Mouse (Mus musculus): ENCODE measurements around the gene Thap11. TPM values are rescaled to one million over a fixed set of nuclear protein-coding genes. Genes with fewer than 3 reads are reported as not detected.
A peak's percentile ranks its signal among the peaks of the same experiment; 100 is the strongest.
"Not testable (repeated sequence)": the region's sequence is repeated elsewhere in the genome, so short reads cannot be mapped to it uniquely, and the experiment has no call there.

The Thap11 gene
- polyA plus RNA-seq, 1 experiment = 31.0 TPM

DNA sequence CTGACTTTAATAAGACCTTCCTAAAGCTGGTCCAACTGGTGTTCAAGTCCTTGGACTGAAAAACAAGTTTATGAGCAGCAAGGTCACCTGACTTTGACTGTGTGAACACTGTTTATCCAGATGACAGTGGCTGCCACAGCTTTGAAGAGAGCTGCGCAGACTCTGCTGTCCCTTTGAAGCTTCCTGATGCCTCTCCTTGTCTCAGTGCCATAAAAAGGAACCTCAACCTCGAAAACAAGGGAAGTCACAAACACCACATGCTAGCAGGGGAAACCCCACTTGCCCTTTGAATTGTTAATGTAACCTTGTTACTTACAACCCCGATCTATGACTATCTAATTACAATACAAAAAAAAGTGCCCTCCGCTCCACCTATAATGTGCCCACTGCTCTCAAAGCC lies 29.4 kb upstream of the Thap11 start:
- H3K4me3 ChIP-seq (ENCODE audit: low read depth, low read length) = no peak overlapping the region
- peaks cover 8% of the 10 kb centered on the region; the same call in 1 of the 2 replicates for H3K36me3 ChIP-seq (ENCODE audit: control insufficient read depth, insufficient read depth, low read length, poor library complexity, severe bottlenecking)
- H3K27me3 ChIP-seq (ENCODE audit: control insufficient read depth, insufficient read depth, low read length, poor library complexity, severe bottlenecking) = no peaks in the 10 kb centered on the region
- H3K27ac ChIP-seq (ENCODE audit: insufficient read depth, low read length) = no peak overlapping the region
- TF ChIP-seq POLR2A (IDR thresholded peaks at IDR 0.05; ENCODE audit: insufficient read depth, low read length) (no peak), EP300 (IDR thresholded peaks at IDR 0.05; ENCODE audit: insufficient read depth, low read depth, low read length) (no peak), CTCF (IDR thresholded peaks at IDR 0.05; ENCODE audit: low read depth, low read length) (no peak)
- no peaks in the 10 kb centered on the region for H3K9me3 ChIP-seq (replicated peaks; ENCODE audit: control insufficient read depth, insufficient read depth, low read length, poor library complexity, severe bottlenecking)
- H3K9ac ChIP-seq (ENCODE audit: low read depth, poor library complexity, severe bottlenecking) = no peak overlapping the region
- H3K4me1 ChIP-seq (ENCODE audit: control insufficient read depth, insufficient read depth, low read length) = no peaks in the 10 kb centered on the region

DNA sequence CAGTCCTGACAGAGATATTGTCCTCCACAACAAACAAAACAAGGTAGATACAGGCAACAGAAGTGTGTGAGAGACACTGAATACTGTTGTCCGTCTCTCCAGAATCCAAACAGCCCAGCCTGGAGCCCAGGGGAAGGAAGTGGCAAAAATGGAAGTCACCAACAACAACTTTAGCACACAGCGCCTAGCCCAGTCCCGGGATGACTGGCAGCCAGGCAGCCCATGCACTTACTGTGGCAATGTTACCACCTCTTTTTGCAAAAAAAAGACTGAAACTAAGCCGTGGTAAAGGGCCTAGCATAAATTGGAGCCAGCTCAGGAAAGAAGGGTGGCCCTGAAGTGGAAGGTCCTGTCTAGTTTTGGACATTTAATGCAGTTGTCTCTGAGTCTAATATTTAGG lies 28.6 kb upstream of the Thap11 start:
- peak overlapping the region; percentile 91 for H3K9ac ChIP-seq (ENCODE audit: low read depth, poor library complexity, severe bottlenecking)
- no peaks in the 10 kb centered on the region for H3K9me3 ChIP-seq (replicated peaks; ENCODE audit: control insufficient read depth, insufficient read depth, low read length, poor library complexity, severe bottlenecking)
- TF ChIP-seq POLR2A (IDR thresholded peaks at IDR 0.05; ENCODE audit: insufficient read depth, low read length) = no peak
- no peak for TF ChIP-seq EP300 (IDR thresholded peaks at IDR 0.05; ENCODE audit: insufficient read depth, low read depth, low read length)
- TF ChIP-seq CTCF (IDR thresholded peaks at IDR 0.05; ENCODE audit: low read depth, low read length) = no peak
- no peaks in the 10 kb centered on the region for H3K4me1 ChIP-seq (ENCODE audit: control insufficient read depth, insufficient read depth, low read length)
- H3K4me3 ChIP-seq (ENCODE audit: low read depth, low read length) = peak overlapping the region; percentile 81
- H3K36me3 ChIP-seq (ENCODE audit: control insufficient read depth, insufficient read depth, low read length, poor library complexity, severe bottlenecking) = peaks cover 5% of the 10 kb centered on the region; the same call in 1 of the 2 replicates
- no peak overlapping the region for H3K27ac ChIP-seq (ENCODE audit: insufficient read depth, low read length)
- no peaks in the 10 kb centered on the region for H3K27me3 ChIP-seq (ENCODE audit: control insufficient read depth, insufficient read depth, low read length, poor library complexity, severe bottlenecking)

DNA sequence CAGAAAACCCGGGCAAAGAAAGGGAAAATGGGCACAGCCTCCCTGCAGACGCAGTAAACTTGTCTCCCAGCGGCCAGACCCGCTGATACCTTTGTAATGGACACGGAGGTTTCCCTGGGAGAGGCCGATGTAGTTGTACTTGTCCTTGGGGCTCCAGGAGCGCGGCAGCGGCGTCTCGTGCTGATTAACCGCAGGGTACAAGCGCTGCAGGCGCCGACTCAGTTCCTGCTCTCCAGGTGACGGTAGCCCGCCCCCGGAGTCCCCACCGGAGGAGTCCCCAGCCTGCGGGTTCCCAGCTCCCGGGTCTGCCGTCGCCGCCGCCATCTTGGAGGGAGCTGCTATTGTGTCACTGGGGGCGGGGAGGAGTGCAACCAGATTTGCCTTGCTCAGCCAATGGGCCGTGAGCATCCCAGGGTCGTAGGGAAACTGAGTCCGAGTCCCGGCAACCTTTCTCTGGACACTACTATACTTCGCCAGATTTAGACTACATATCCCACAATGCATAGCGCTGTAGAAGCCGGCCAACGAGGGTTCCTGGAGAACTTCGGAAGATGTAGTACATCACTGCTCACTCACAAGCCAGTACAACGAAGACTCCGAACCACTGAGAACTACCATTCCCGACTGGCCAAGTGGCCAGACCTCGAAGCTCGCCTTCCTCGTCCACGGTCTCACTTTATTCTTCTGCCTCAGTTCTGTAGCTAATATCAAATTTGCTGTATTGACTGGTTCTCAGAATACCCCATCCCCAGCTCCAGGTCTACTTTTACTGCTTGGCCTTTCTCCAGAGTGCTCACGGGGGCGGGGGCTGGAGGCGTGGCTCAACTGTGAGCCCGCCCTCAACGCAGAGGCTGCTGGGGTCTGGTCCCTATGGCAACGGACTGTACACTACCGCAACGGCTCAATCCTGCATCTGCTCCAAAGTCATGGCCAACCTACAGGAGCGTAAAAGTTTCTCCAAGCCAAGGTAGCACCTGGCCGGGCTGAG lies 27.8 kb upstream of the Thap11 start, which contains the start of the genes Ranbp10 and Tsnaxip1:
Gene Ranbp10 (minus strand): TSS at position 490 of the 988 bp plus-strand sequence.
Gene Tsnaxip1 (plus strand): TSS at position 871 of the 988 bp plus-strand sequence.
- H3K4me1 ChIP-seq (ENCODE audit: control insufficient read depth, insufficient read depth, low read length) = no peaks in the 10 kb centered on the region

DNA sequence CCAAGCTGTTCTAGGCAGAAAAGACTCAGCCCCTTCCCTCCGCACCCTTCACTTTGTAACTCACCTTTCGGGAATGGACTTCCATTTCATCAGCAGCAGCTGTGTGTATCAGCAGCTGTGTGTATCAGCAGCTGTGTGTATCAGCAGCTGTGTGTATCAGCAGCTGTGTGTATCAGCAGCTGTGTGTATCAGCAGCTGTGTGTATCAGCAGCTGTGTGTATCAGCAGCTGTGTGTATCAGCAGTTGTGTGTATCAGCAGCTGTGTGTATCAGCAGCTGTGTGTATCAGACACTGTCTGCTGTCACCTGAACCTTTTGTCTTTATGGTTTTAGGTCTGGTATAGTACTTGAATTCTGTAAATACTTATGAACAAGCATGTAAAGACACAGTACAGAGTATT lies 21.2 kb upstream of the Thap11 start:
- not testable (repeated sequence) for H3K36me3 ChIP-seq (ENCODE audit: control insufficient read depth, insufficient read depth, low read length, poor library complexity, severe bottlenecking); H3K4me1 ChIP-seq (ENCODE audit: control insufficient read depth, insufficient read depth, low read length); H3K9ac ChIP-seq (ENCODE audit: low read depth, poor library complexity, severe bottlenecking); H3K27me3 ChIP-seq (ENCODE audit: control insufficient read depth, insufficient read depth, low read length, poor library complexity, severe bottlenecking); H3K4me3 ChIP-seq (ENCODE audit: low read depth, low read length); H3K9me3 ChIP-seq (replicated peaks; ENCODE audit: control insufficient read depth, insufficient read depth, low read length, poor library complexity, severe bottlenecking); H3K27ac ChIP-seq (ENCODE audit: insufficient read depth, low read length)

More for the DNA sequence above, 27.8 kb upstream of the Thap11 start, which contains the start of the genes Ranbp10 and Tsnaxip1:
- no peak within 1 kb of the TSS for H3K27ac ChIP-seq (ENCODE audit: insufficient read depth, low read length)
- no peaks in the 10 kb centered on the region for H3K27me3 ChIP-seq (ENCODE audit: control insufficient read depth, insufficient read depth, low read length, poor library complexity, severe bottlenecking)
- H3K36me3 ChIP-seq (ENCODE audit: control insufficient read depth, insufficient read depth, low read length, poor library complexity, severe bottlenecking) = peaks cover 5% of the 10 kb centered on the region; the same call in 1 of the 2 replicates
- peak within 1 kb of the TSS; percentile 91 for H3K9ac ChIP-seq (ENCODE audit: low read depth, poor library complexity, severe bottlenecking)
- no peaks in the 10 kb centered on the region for H3K9me3 ChIP-seq (replicated peaks; ENCODE audit: control insufficient read depth, insufficient read depth, low read length, poor library complexity, severe bottlenecking)
- TF ChIP-seq POLR2A (IDR thresholded peaks at IDR 0.05; ENCODE audit: insufficient read depth, low read length) (peak; percentile 45), CTCF (IDR thresholded peaks at IDR 0.05; ENCODE audit: low read depth, low read length) (no peak)
- H3K4me3 ChIP-seq (ENCODE audit: low read depth, low read length) = peak within 1 kb of the TSS; percentile 81

DNA sequence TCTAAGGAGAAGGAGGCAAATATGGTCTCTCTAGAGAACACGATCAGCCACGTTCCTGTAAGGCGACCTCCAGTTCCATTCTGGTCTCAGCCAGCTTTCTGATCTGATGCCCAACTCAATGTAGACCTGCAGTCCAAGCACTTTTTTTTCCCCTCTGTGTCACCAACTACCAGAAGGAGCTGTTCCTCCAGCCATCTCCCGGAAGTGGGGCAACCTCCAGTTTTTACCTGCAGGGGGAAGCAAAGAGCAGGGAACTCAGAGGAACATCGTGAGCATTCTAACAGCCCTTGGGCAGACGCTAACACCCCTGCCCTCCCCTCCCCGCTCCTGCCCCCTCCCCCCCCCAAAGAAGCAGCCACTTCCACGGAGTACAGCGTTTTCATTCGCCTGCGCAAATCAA lies 19.6 kb upstream of the Thap11 start:
- no peaks in the 10 kb centered on the region for H3K4me1 ChIP-seq (ENCODE audit: control insufficient read depth, insufficient read depth, low read length)
- H3K9ac ChIP-seq (ENCODE audit: low read depth, poor library complexity, severe bottlenecking) = peak overlapping the region; percentile 40
- no peaks in the 10 kb centered on the region for H3K9me3 ChIP-seq (replicated peaks; ENCODE audit: control insufficient read depth, insufficient read depth, low read length, poor library complexity, severe bottlenecking)
- no peaks in the 10 kb centered on the region for H3K27me3 ChIP-seq (ENCODE audit: control insufficient read depth, insufficient read depth, low read length, poor library complexity, severe bottlenecking)
- H3K36me3 ChIP-seq (ENCODE audit: control insufficient read depth, insufficient read depth, low read length, poor library complexity, severe bottlenecking) = no peaks in the 10 kb centered on the region
- TF ChIP-seq EP300 (IDR thresholded peaks at IDR 0.05; ENCODE audit: insufficient read depth, low read depth, low read length) = no peak
- TF ChIP-seq CTCF (IDR thresholded peaks at IDR 0.05; ENCODE audit: low read depth, low read length) = peak; percentile 66
- TF ChIP-seq POLR2A (IDR thresholded peaks at IDR 0.05; ENCODE audit: insufficient read depth, low read length) = no peak
- H3K4me3 ChIP-seq (ENCODE audit: low read depth, low read length) = no peak overlapping the region
- no peak overlapping the region for H3K27ac ChIP-seq (ENCODE audit: insufficient read depth, low read length)

DNA sequence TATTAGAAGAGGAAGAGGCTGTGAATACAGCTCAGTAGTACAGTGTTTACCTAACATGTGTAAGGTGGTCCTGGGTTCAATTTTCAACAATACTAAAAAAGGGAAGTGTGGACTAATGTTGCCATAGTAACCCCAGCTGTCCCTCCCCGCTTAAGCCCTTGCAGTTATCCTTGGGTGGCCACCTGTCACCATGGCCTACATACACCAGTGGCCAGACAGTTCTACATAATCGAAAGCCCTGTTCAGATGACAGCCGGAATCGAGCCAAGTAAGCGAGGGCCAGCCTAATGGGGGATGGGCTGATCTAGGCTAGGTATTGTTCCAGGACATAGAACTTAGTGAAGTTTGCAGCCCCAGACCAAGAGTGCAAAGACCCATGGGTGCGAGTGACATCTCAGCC lies 17.9 kb upstream of the Thap11 start:
- Histone ChIP-seq H3K27me3 (ENCODE audit: control insufficient read depth, insufficient read depth, low read length, poor library complexity, severe bottlenecking) (no peaks in the 10 kb centered on the region), H3K4me3 (ENCODE audit: low read depth, low read length) (no peak overlapping the region), H3K27ac (ENCODE audit: insufficient read depth, low read length) (no peak overlapping the region), H3K4me1 (ENCODE audit: control insufficient read depth, insufficient read depth, low read length) (no peaks in the 10 kb centered on the region), H3K9me3 (replicated peaks; ENCODE audit: control insufficient read depth, insufficient read depth, low read length, poor library complexity, severe bottlenecking) (no peaks in the 10 kb centered on the region), H3K9ac (ENCODE audit: low read depth, poor library complexity, severe bottlenecking) (no peak overlapping the region), H3K36me3 (ENCODE audit: control insufficient read depth, insufficient read depth, low read length, poor library complexity, severe bottlenecking) (no peaks in the 10 kb centered on the region)
- TF ChIP-seq CTCF (IDR thresholded peaks at IDR 0.05; ENCODE audit: low read depth, low read length) (no peak), POLR2A (IDR thresholded peaks at IDR 0.05; ENCODE audit: insufficient read depth, low read length) (no peak)
